Mouse (Mus musculus) heart, embryonic 10.5 days (tissue): Measurements from ENCODE around the gene Dzip1. TPM values are rescaled to one million over a fixed set of nuclear protein-coding genes. Genes with fewer than 3 reads are reported as not detected.

Experiments used
- DNase-seq: peaks from one replicate; pipeline ENCODE4 v3.0.0-alpha.2; 2017; ENCODE audit warnings: low spot score
- H3K27ac ChIP-seq: fragments of 300-500 bp; sonication (generic); 2 replicates; pipeline ENCODE4 v1.5.1; 2016; ENCODE audit warnings: mild to moderate bottlenecking
- H3K27me3 ChIP-seq: fragments of 300-500 bp; sonication (generic); 2 replicates; pipeline ENCODE4 v1.6.1; 2016; ENCODE audit warnings: mild to moderate bottlenecking; ENCODE audit not compliant: poor library complexity, insufficient read depth, severe bottlenecking
- H3K36me3 ChIP-seq: fragments of 300-500 bp; sonication (generic); 2 replicates; pipeline ENCODE4 v1.6.1; 2016; ENCODE audit warnings: mild to moderate bottlenecking, moderate library complexity
- H3K4me1 ChIP-seq: fragments of 300-500 bp; sonication (generic); 2 replicates; pipeline ENCODE4 v1.6.1; 2016; ENCODE audit warnings: mild to moderate bottlenecking
- H3K4me3 ChIP-seq: fragments of 300-500 bp; sonication (generic); 2 replicates; pipeline ENCODE4 v1.5.1; 2016; ENCODE audit warnings: mild to moderate bottlenecking, moderate library complexity
- H3K9me3 ChIP-seq: fragments of 300-500 bp; sonication (generic); 2 replicates; pipeline ENCODE4 v1.6.1; 2016; ENCODE audit warnings: mild to moderate bottlenecking, moderate library complexity
- WGBS: fragments of 180-500 bp; shearing (Covaris S2); methylation state at CpG from one replicate; pipeline ENCODE4 v1.1.7; 2016; 5-methylcytosine and 5-hydroxymethylcytosine counted together
- polyA plus RNA-seq: library from polyadenylated mRNA; unstranded; fragments of >200 nt; fragmentation: Nextera tagmentation; extraction: Ambion mirVana; gene quantifications from 2 replicates; pipeline ENCODE4 v1.2.1, GENCODE M21; 2016

Gene Dzip1
- polyA plus RNA-seq, 1 experiment from 2014 or later: 15.3 TPM

DNA sequence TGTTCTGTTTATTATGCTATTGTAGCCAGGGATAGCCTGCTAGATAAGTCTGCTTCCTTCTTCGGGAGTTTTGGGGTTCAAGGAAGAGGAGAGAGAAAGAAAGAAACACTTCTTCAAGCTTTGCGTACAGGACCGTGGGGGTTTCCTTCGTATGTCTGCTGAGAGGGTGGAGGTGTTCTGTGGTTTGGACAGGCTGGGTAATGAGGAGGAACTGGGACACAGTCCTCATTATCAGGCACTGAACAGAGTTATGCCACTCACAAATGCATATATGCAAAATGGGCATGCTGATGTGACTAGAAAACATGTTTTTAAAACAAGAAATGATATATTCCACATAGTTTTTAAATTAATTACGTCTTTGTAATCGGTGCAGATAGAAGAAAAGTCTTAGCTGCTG lies 68.7 kb downstream of the Dzip1 start:
- Histone ChIP-seq H3K36me3 (no peaks in the 10 kb centered on the region), H3K27ac (no peak overlapping the region), H3K4me3 (no peak overlapping the region), H3K4me1 (peaks cover 14% of the 10 kb centered on the region), H3K9me3 (no peaks in the 10 kb centered on the region), H3K27me3 (peaks cover 55% of the 10 kb centered on the region)
- no peak for DNase-seq
- 84% methylated on average over 6 of the region's 6 CpGs for WGBS

GRCm38 (mm10) chr14:118855141-118855800 lies 70.0 kb downstream of the Dzip1 start:
- 1% methylated on average over 28 of the region's 28 CpGs for WGBS
- H3K27me3 ChIP-seq: peaks cover 55% of the 10 kb centered on the region

DNA sequence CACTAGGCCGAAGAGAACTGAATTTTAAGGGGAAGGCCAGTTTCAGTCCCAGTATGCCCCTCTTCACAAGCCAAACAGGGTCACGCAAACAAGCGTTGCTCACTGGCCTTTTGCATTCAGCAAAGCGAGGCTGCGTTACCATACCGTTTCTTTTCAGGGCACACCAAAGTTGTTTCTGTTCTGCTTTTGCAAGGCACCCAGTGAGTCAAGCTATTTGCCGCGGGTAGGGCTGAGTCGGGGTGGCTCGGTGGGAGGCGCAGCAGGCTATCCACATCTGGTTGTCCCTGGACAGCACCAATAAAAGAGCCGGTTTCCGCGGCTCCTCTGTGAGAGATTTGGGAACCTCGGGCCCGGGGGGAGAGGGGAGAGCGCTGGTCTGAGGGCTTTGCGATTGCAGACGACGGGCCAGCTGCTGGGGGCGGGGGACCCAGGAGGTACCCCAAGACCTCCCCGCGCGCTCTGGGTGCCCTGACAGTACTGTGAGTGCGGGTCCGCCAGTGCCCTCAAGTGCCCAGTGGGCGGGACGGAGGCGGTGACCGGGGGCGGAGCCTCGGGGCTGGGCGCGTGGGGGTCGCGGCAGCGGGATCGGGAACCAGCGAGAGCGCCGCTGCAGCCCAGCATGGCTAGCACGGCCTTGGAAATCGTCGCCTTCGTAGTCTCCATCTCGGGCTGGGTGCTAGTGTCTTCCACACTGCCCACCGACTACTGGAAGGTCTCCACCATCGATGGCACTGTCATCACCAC lies 70.7 kb downstream of the Dzip1 start:
- Histone ChIP-seq H3K36me3 (no peaks in the 10 kb centered on the region), H3K27ac (0 out of 2 replicates have a peak overlapping the region, but pooled peaks have one; percentile 25), H3K9me3 (no peaks in the 10 kb centered on the region), H3K4me3 (peak overlapping the region; percentile 73), H3K4me1 (peaks cover 14% of the 10 kb centered on the region), H3K27me3 (peaks cover 55% of the 10 kb centered on the region)
- 1% methylated on average over 48 of the region's 48 CpGs for WGBS
- peak; percentile 79 for DNase-seq

More at GRCm38 (mm10) chr14:118855141-118855800, 70.0 kb downstream of the Dzip1 start:
- no peaks in the 10 kb centered on the region for H3K9me3 ChIP-seq
- peak overlapping the region; percentile 73 for H3K4me3 ChIP-seq
- H3K36me3 ChIP-seq: no peaks in the 10 kb centered on the region
- no peak for DNase-seq
- 0 out of 2 replicates have a peak overlapping the region, but pooled peaks have one; percentile 25 for H3K27ac ChIP-seq
- peaks cover 14% of the 10 kb centered on the region for H3K4me1 ChIP-seq

- Histone ChIP-seq H3K9me3 (no peaks in the 10 kb centered on the region), H3K36me3 (no peaks in the 10 kb centered on the region), H3K27ac (no peak overlapping the region), H3K4me3 (no peak overlapping the region), H3K4me1 (peaks cover 14% of the 10 kb centered on the region), H3K27me3 (peaks cover 49% of the 10 kb centered on the region)
- WGBS: 67% methylated on average over 6 of the region's 6 CpGs
- no peak for DNase-seq
Observed at GRCm38 (mm10) chr14:118851496-118852107, 73.7 kb downstream of the Dzip1 start.

DNA sequence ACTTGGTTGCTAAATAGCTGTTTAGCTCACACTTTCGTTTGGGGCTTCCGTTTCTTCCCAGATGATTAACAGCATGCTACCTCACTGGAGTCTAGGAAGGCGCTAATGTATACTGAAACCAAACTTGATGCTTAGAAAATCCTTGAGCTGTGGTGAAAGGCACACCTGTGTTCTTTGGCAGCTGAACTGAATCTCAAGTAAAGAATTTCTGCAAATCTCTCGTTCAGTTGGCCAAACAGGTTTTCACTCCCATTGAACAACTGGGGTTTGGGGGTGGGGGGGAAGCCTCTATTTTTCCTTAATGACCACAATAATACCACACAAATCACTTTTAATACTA lies 74.6 kb downstream of the Dzip1 start:
- no peak for DNase-seq
- 43% methylated on average over 4 of the region's 4 CpGs for WGBS
- Histone ChIP-seq H3K4me3 (no peak overlapping the region), H3K4me1 (peaks cover 14% of the 10 kb centered on the region), H3K27me3 (peaks cover 43% of the 10 kb centered on the region), H3K27ac (no peak overlapping the region), H3K9me3 (no peaks in the 10 kb centered on the region), H3K36me3 (no peaks in the 10 kb centered on the region)

DNA sequence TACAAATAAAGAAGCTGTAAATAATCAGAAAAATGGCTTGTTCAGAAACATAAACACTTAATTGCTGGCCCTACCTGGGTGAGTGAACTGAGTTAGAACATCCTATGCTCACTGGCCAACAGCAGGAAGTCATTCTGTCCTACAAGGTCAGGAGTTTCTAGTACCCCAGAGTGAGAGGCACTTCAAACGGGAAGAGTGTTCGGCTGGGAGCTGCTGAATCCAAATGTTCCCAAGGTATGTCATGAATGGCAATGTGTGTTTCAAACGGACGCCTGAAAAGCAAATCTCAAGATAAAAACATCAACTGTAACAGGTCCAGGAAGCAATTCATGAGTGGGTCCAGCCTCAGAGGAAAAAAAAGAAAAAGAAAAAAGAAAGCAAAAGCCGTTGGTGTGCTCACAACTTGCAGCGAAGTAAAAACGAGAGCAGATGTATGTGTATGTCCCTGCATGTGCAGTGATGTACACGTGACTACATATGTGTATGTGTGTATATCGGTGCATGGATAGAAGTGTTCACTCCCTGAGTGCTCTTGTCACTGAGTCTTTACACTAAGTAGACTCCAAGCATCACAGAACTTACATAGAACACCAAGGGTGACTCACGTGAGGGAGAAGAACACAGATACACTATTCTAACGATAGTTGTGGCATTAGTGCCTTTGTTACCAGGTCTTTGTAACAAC lies 75.1 kb downstream of the Dzip1 start:
- no peak overlapping the region for H3K27ac ChIP-seq
- 68% methylated on average over 11 of the region's 11 CpGs for WGBS

GRCm38 (mm10) chr14:118848171-118848570 lies 77.1 kb downstream of the Dzip1 start:
- Histone ChIP-seq H3K27ac (no peak overlapping the region), H3K4me1 (no peaks in the 10 kb centered on the region), H3K4me3 (no peak overlapping the region), H3K36me3 (no peaks in the 10 kb centered on the region), H3K9me3 (no peaks in the 10 kb centered on the region), H3K27me3 (peaks cover 22% of the 10 kb centered on the region)
- 75% methylated on average over 7 of the region's 7 CpGs for WGBS
- DNase-seq: no peak

More for the DNA sequence above, 75.1 kb downstream of the Dzip1 start:
- H3K27me3 ChIP-seq: peaks cover 38% of the 10 kb centered on the region
- no peaks in the 10 kb centered on the region for H3K9me3 ChIP-seq
- H3K4me3 ChIP-seq: no peak overlapping the region
- DNase-seq: no peak
- H3K36me3 ChIP-seq: no peaks in the 10 kb centered on the region
- H3K4me1 ChIP-seq: peaks cover 11% of the 10 kb centered on the region

DNA sequence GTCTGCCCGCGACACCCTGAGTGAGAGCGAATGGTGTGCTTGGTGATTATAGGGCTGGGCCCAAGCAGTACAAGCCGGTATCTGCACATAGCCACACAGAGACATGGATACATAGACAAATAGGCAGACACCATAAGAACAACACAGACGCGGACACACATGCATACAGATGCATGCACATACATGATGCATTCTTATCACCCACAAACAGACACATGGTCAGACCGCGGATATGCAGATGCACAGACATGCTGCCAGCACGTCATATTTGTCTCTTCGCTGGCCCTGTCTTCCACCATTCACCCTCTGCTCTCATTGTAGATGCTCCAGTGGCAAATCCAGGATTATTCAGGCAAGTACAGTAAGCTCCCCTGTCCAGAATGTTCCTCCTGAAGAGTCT lies 78.4 kb downstream of the Dzip1 start:
- Histone ChIP-seq H3K27me3 (peaks cover 12% of the 10 kb centered on the region; the same call in 1 of the 2 replicates), H3K9me3 (no peaks in the 10 kb centered on the region), H3K36me3 (no peaks in the 10 kb centered on the region), H3K27ac (no peak overlapping the region), H3K4me3 (no peak overlapping the region), H3K4me1 (no peaks in the 10 kb centered on the region)
- WGBS: 89% methylated on average over 10 of the region's 10 CpGs
- no peak for DNase-seq

DNA sequence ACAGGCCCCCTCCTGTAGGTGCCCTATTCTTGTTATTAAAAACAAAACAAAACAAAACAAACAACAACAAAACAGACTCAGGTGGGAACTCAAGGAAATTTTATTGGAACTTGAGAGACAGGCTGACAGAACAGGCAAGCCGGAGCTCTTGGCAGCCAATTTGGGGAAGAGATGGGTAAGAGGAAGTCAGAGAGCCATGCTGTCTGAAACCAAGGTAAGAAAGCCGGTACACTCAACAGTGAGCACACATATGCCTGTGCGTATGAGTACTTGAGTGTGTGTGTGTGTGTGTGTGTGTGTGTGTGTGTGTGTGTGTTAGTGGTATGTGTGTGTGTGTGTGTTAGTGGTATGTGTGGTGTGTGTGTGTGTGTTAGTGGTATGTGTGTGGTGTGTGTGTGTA lies 82.9 kb downstream of the Dzip1 start:
- Histone ChIP-seq H3K4me1 (no peaks in the 10 kb centered on the region), H3K4me3 (no peak overlapping the region), H3K27ac (no peak overlapping the region), H3K36me3 (no peaks in the 10 kb centered on the region), H3K9me3 (no peaks in the 10 kb centered on the region), H3K27me3 (peaks cover 10% of the 10 kb centered on the region; the same call in 1 of the 2 replicates)
- DNase-seq: no peak
- 82% methylated on average over 3 of the region's 3 CpGs for WGBS

DNA sequence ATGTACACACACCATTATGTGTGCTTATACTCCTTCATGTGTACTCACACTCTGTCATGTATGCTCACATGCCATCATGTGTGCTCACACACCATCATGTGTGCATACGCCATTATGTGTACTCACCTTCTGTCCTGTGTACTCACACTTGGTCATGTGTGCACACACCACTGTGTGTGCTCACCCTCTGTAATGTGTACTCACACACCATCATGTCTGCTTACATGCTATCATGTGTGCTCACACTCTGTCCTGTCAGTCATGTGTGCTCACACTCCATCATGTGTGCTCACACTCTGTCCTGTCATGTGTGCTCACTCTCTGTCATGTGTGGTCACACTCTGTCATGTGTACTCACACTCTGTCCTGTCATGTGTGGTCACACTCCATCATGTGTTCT lies 85.2 kb downstream of the Dzip1 start:
- Histone ChIP-seq H3K4me3 (no peak overlapping the region), H3K27me3 (0 out of 2 replicates have a peak, but pooled peaks cover 3% of the 10 kb centered on the region), H3K9me3 (no peaks in the 10 kb centered on the region), H3K27ac (no peak overlapping the region), H3K36me3 (no peaks in the 10 kb centered on the region), H3K4me1 (no peaks in the 10 kb centered on the region)
- no peak for DNase-seq
- 97% methylated on average over 1 of the region's 1 CpGs for WGBS

GRCm38 (mm10) chr14:118839416-118839815 lies 85.8 kb downstream of the Dzip1 start:
- H3K4me1 ChIP-seq: peaks cover 2% of the 10 kb centered on the region; the same call in 1 of the 2 replicates
- H3K27ac ChIP-seq: no peak overlapping the region
- H3K4me3 ChIP-seq: no peak overlapping the region
- H3K27me3 ChIP-seq: 0 out of 2 replicates have a peak, but pooled peaks cover under 1% of the 10 kb centered on the region
- no peak for DNase-seq
- H3K36me3 ChIP-seq: no peaks in the 10 kb centered on the region
- 57% methylated on average over 5 of the region's 5 CpGs for WGBS
- no peaks in the 10 kb centered on the region for H3K9me3 ChIP-seq

GRCm38 (mm10) chr14:118838556-118839120 lies 86.6 kb downstream of the Dzip1 start:
- Histone ChIP-seq H3K4me1 (peaks cover 4% of the 10 kb centered on the region; the same call in 1 of the 2 replicates), H3K36me3 (no peaks in the 10 kb centered on the region), H3K9me3 (no peaks in the 10 kb centered on the region), H3K4me3 (no peak overlapping the region), H3K27me3 (no peaks in the 10 kb centered on the region), H3K27ac (no peak overlapping the region)
- no peak for DNase-seq
- 69% methylated on average over 8 of the region's 8 CpGs for WGBS
